Mouse (Mus musculus) limb, embryonic 12.5 days (tissue): ENCODE data around the gene Mapk10. TPM values are rescaled to one million over a fixed set of nuclear protein-coding genes. Genes with fewer than 3 reads are reported as not detected.

Experiments used
- ATAC-seq: fragments of 200-750 bp; cut with Nextera tagmentation; 2 replicates; pipeline ENCODE4 v1.8.0; 2017; ENCODE audit warnings: low read depth, moderate TSS enrichment; ENCODE audit not compliant: insufficient number of reproducible peaks, insufficient read depth, low FRiP score, low TSS enrichment
- H3K27ac ChIP-seq: fragments of 300-500 bp; sonication (generic); 2 replicates; pipeline ENCODE4 v1.5.1; 2016; ENCODE audit warnings: mild to moderate bottlenecking, moderate library complexity
- H3K27me3 ChIP-seq: fragments of 300-500 bp; sonication (generic); 2 replicates; pipeline ENCODE4 v1.6.1; 2016; ENCODE audit warnings: mild to moderate bottlenecking, moderate library complexity
- H3K36me3 ChIP-seq: fragments of 300-500 bp; sonication (generic); 2 replicates; pipeline ENCODE4 v1.6.1; 2016; ENCODE audit warnings: mild to moderate bottlenecking, moderate library complexity
- H3K4me1 ChIP-seq: fragments of 300-500 bp; sonication (generic); replicated peaks from 2 replicates; pipeline ENCODE4 v1.6.1; 2016
- H3K4me2 ChIP-seq: fragments of 300-500 bp; sonication (generic); 2 replicates; pipeline ENCODE4 v1.6.1; 2016; ENCODE audit warnings: mild to moderate bottlenecking, moderate library complexity
- H3K4me3 ChIP-seq: fragments of 300-500 bp; sonication (generic); replicated peaks from 2 replicates; pipeline ENCODE4 v1.5.1; 2016; ENCODE audit warnings: mild to moderate bottlenecking
- H3K9ac ChIP-seq: fragments of 300-500 bp; sonication (generic); replicated peaks from 2 replicates; pipeline ENCODE4 v1.6.1; 2016; ENCODE audit warnings: mild to moderate bottlenecking, moderate library complexity
- H3K9me3 ChIP-seq: fragments of 300-500 bp; sonication (generic); 2 replicates; pipeline ENCODE4 v1.6.1; 2016; ENCODE audit warnings: mild to moderate bottlenecking, moderate library complexity
- WGBS: fragments of 180-500 bp; shearing (Covaris S2); methylation state at CpG from one replicate; pipeline ENCODE4 v1.1.7; 2016; 5-methylcytosine and 5-hydroxymethylcytosine counted together
- polyA plus RNA-seq: library from polyadenylated mRNA; unstranded; fragments of >200 nt; fragmentation: Nextera tagmentation; extraction: Ambion mirVana; gene quantifications from 2 replicates; pipeline ENCODE4 v1.2.1, GENCODE M21; 2016

Mapk10 gene
- polyA plus RNA-seq, 1 experiment from 2014 or later = 0.45 TPM

GRCm38 (mm10) chr5:103166755-103167154 lies 44.4 kb downstream of the Mapk10 start:
- ATAC-seq = no peak

GRCm38 (mm10) chr5:103164022-103164421 lies 47.1 kb downstream of the Mapk10 start:
- ATAC-seq = no peak
- no peak overlapping the region for H3K9ac ChIP-seq
- H3K9me3 ChIP-seq = no peaks in the 10 kb centered on the region
- H3K27me3 ChIP-seq = no peaks in the 10 kb centered on the region
- H3K36me3 ChIP-seq = no peaks in the 10 kb centered on the region
- no peak overlapping the region for H3K27ac ChIP-seq
- no peaks in the 10 kb centered on the region for H3K4me1 ChIP-seq
- no peak overlapping the region for H3K4me3 ChIP-seq
- no peak overlapping the region for H3K4me2 ChIP-seq
- WGBS = 87% methylated on average over 3 of the region's 3 CpGs

More at GRCm38 (mm10) chr5:103166755-103167154, 44.4 kb downstream of the Mapk10 start:
- Histone ChIP-seq H3K4me2 (no peak overlapping the region), H3K4me1 (no peaks in the 10 kb centered on the region), H3K9ac (no peak overlapping the region), H3K27me3 (no peaks in the 10 kb centered on the region), H3K27ac (no peak overlapping the region), H3K9me3 (peaks cover 8% of the 10 kb centered on the region), H3K4me3 (no peak overlapping the region), H3K36me3 (no peaks in the 10 kb centered on the region)
- WGBS = 64% methylated on average over 2 of the region's 2 CpGs

GRCm38 (mm10) chr5:103161574-103161973 lies 49.6 kb downstream of the Mapk10 start:
- Histone ChIP-seq H3K36me3 (no peaks in the 10 kb centered on the region), H3K4me1 (no peaks in the 10 kb centered on the region), H3K9me3 (no peaks in the 10 kb centered on the region), H3K4me3 (no peak overlapping the region), H3K4me2 (no peak overlapping the region), H3K27me3 (no peaks in the 10 kb centered on the region), H3K27ac (no peak overlapping the region), H3K9ac (no peak overlapping the region)
- WGBS = 76% methylated on average over 3 of the region's 3 CpGs
- no peak for ATAC-seq

GRCm38 (mm10) chr5:103161196-103161540 lies 50.0 kb downstream of the Mapk10 start:
- Histone ChIP-seq H3K4me2 (no peak overlapping the region), H3K9ac (no peak overlapping the region), H3K4me3 (no peak overlapping the region), H3K27ac (no peak overlapping the region), H3K9me3 (no peaks in the 10 kb centered on the region), H3K36me3 (no peaks in the 10 kb centered on the region), H3K4me1 (no peaks in the 10 kb centered on the region), H3K27me3 (no peaks in the 10 kb centered on the region)
- WGBS = 50% methylated on average over 1 of the region's 1 CpGs
- no peak for ATAC-seq

GRCm38 (mm10) chr5:103160314-103161195 lies 50.6 kb downstream of the Mapk10 start:
- H3K4me1 ChIP-seq = no peaks in the 10 kb centered on the region
- whole genome bisulfite sequencing = 74% methylated on average over 8 of the region's 8 CpGs
- ATAC-seq = no peak
- no peak overlapping the region for H3K4me3 ChIP-seq
- H3K27ac ChIP-seq = no peak overlapping the region
- no peaks in the 10 kb centered on the region for H3K36me3 ChIP-seq
- no peak overlapping the region for H3K4me2 ChIP-seq
- H3K9me3 ChIP-seq = no peaks in the 10 kb centered on the region
- H3K9ac ChIP-seq = no peak overlapping the region
- H3K27me3 ChIP-seq = no peaks in the 10 kb centered on the region

GRCm38 (mm10) chr5:103140935-103141334 lies 70.2 kb downstream of the Mapk10 start:
- no peaks in the 10 kb centered on the region for H3K9me3 ChIP-seq
- H3K4me1 ChIP-seq = no peaks in the 10 kb centered on the region
- no peak for ATAC-seq
- no peak overlapping the region for H3K4me2 ChIP-seq
- H3K27me3 ChIP-seq = no peaks in the 10 kb centered on the region
- 88% methylated on average over 5 of the region's 5 CpGs for WGBS
- no peak overlapping the region for H3K9ac ChIP-seq
- no peak overlapping the region for H3K27ac ChIP-seq
- no peak overlapping the region for H3K4me3 ChIP-seq
- no peaks in the 10 kb centered on the region for H3K36me3 ChIP-seq

GRCm38 (mm10) chr5:103134839-103135238 lies 76.3 kb downstream of the Mapk10 start:
- no peak overlapping the region for H3K4me3 ChIP-seq
- no peaks in the 10 kb centered on the region for H3K36me3 ChIP-seq
- ATAC-seq = no peak
- no peaks in the 10 kb centered on the region for H3K4me1 ChIP-seq
- H3K4me2 ChIP-seq = no peak overlapping the region
- no peaks in the 10 kb centered on the region for H3K9me3 ChIP-seq
- H3K27ac ChIP-seq = no peak overlapping the region
- no peak overlapping the region for H3K9ac ChIP-seq
- H3K27me3 ChIP-seq = no peaks in the 10 kb centered on the region
- 87% methylated on average over 9 of the region's 9 CpGs for WGBS

GRCm38 (mm10) chr5:103133626-103134025 lies 77.5 kb downstream of the Mapk10 start:
- no peaks in the 10 kb centered on the region for H3K27me3 ChIP-seq
- H3K4me2 ChIP-seq = no peak overlapping the region
- no peak for ATAC-seq
- no peaks in the 10 kb centered on the region for H3K4me1 ChIP-seq
- no peak overlapping the region for H3K27ac ChIP-seq
- no peaks in the 10 kb centered on the region for H3K9me3 ChIP-seq
- 67% methylated on average over 9 of the region's 9 CpGs for WGBS
- H3K9ac ChIP-seq = no peak overlapping the region
- no peak overlapping the region for H3K4me3 ChIP-seq
- no peaks in the 10 kb centered on the region for H3K36me3 ChIP-seq

- 70% methylated on average over 6 of the region's 6 CpGs for WGBS
- H3K9ac ChIP-seq = no peak overlapping the region
- no peak overlapping the region for H3K27ac ChIP-seq
- ATAC-seq = no peak
- no peak overlapping the region for H3K4me3 ChIP-seq
- no peaks in the 10 kb centered on the region for H3K36me3 ChIP-seq
- H3K27me3 ChIP-seq = no peaks in the 10 kb centered on the region
- H3K4me1 ChIP-seq = no peaks in the 10 kb centered on the region
- no peak overlapping the region for H3K4me2 ChIP-seq
- no peaks in the 10 kb centered on the region for H3K9me3 ChIP-seq
Measured at GRCm38 (mm10) chr5:103132814-103133213, 78.3 kb downstream of the Mapk10 start.

- H3K27me3 ChIP-seq = no peaks in the 10 kb centered on the region
- H3K4me3 ChIP-seq = no peak overlapping the region
- ATAC-seq = no peak
- H3K9ac ChIP-seq = no peak overlapping the region
- no peak overlapping the region for H3K27ac ChIP-seq
- H3K4me2 ChIP-seq = no peak overlapping the region
- 85% methylated on average over 3 of the region's 3 CpGs for WGBS
- no peaks in the 10 kb centered on the region for H3K36me3 ChIP-seq
- no peaks in the 10 kb centered on the region for H3K9me3 ChIP-seq
- H3K4me1 ChIP-seq = no peaks in the 10 kb centered on the region
Measured at GRCm38 (mm10) chr5:103119618-103120017, 91.5 kb downstream of the Mapk10 start.

- no peak overlapping the region for H3K9ac ChIP-seq
- H3K4me2 ChIP-seq = no peak overlapping the region
- H3K4me1 ChIP-seq = no peaks in the 10 kb centered on the region
- no peak for ATAC-seq
- no peaks in the 10 kb centered on the region for H3K9me3 ChIP-seq
- WGBS = 90% methylated on average over 7 of the region's 7 CpGs
- H3K36me3 ChIP-seq = no peaks in the 10 kb centered on the region
- no peak overlapping the region for H3K27ac ChIP-seq
- no peaks in the 10 kb centered on the region for H3K27me3 ChIP-seq
- no peak overlapping the region for H3K4me3 ChIP-seq
Measured at GRCm38 (mm10) chr5:103115571-103115970, 95.6 kb downstream of the Mapk10 start.

- Histone ChIP-seq H3K4me1 (no peaks in the 10 kb centered on the region), H3K4me3 (no peak overlapping the region), H3K9ac (no peak overlapping the region), H3K9me3 (no peaks in the 10 kb centered on the region), H3K27me3 (no peaks in the 10 kb centered on the region), H3K27ac (no peak overlapping the region), H3K4me2 (no peak overlapping the region), H3K36me3 (no peaks in the 10 kb centered on the region)
- ATAC-seq = no peak
- WGBS = 88% methylated on average over 7 of the region's 7 CpGs
Measured at GRCm38 (mm10) chr5:103112471-103112870, 98.7 kb downstream of the Mapk10 start.
